Mouse (Mus musculus) limb, embryonic 14.5 days (tissue): Measurements from ENCODE around the gene Entr1. TPM values are rescaled to one million over a fixed set of nuclear protein-coding genes. Genes with fewer than 3 reads are reported as not detected.

Experiments
- ATAC-seq: fragments of 200-750 bp; cut with Nextera tagmentation; 2 replicates; pipeline ENCODE4 v1.8.0; 2017; ENCODE audit warnings: low read depth, moderate number of reproducible peaks, moderate TSS enrichment; ENCODE audit not compliant: low FRiP score
- DNase-seq: peaks from one replicate; pipeline ENCODE4 v3.0.0-alpha.2; 2015; ENCODE audit warnings: low spot score
- H3K27ac ChIP-seq: fragments of 300-500 bp; sonication (generic); replicated peaks from 2 replicates; pipeline ENCODE4 v1.5.1; 2014; ENCODE audit warnings: low read depth, mild to moderate bottlenecking, low read length, moderate library complexity, mixed read lengths
- H3K27me3 ChIP-seq: fragments of 300-500 bp; sonication (generic); 2 replicates; pipeline ENCODE4 v1.6.1; 2014; ENCODE audit warnings: low read length, mixed read lengths; ENCODE audit not compliant: control insufficient read depth, insufficient read depth
- H3K36me3 ChIP-seq: fragments of 300-500 bp; sonication (generic); 2 replicates; pipeline ENCODE4 v1.6.1; 2014; ENCODE audit warnings: mild to moderate bottlenecking, low read length, moderate library complexity, mixed read lengths; ENCODE audit not compliant: control insufficient read depth, insufficient read depth
- H3K4me1 ChIP-seq: fragments of 300-500 bp; sonication (generic); 2 replicates; pipeline ENCODE4 v1.6.1; 2014; ENCODE audit warnings: antibody characterized with exemption, low read length, mixed read lengths; ENCODE audit not compliant: control insufficient read depth, insufficient read depth
- H3K4me2 ChIP-seq: fragments of 300-500 bp; sonication (generic); replicated peaks from 2 replicates; pipeline ENCODE4 v1.6.1; 2014; ENCODE audit warnings: low read depth, mild to moderate bottlenecking, low read length, moderate library complexity; ENCODE audit not compliant: severe bottlenecking
- H3K4me3 ChIP-seq: fragments of 300-500 bp; sonication (generic); replicated peaks from 2 replicates; pipeline ENCODE4 v1.5.1; 2014; ENCODE audit warnings: low read length
- H3K9ac ChIP-seq: fragments of 300-500 bp; sonication (generic); 2 replicates; pipeline ENCODE4 v1.6.1; 2014; ENCODE audit warnings: mild to moderate bottlenecking, low read depth, low read length, moderate library complexity; ENCODE audit not compliant: severe bottlenecking
- H3K9me3 ChIP-seq: fragments of 300-500 bp; sonication (generic); 2 replicates; pipeline ENCODE4 v1.6.1; 2016; ENCODE audit warnings: low read length; ENCODE audit not compliant: control insufficient read depth
- POLR2A ChIP-seq: fragments of 200-500 bp; IDR thresholded peaks from 2 replicates; pipeline ENCODE4 v1.8.0; 2012; ENCODE audit warnings: inconsistent platforms, mild to moderate bottlenecking, moderate library complexity, borderline replicate concordance; ENCODE audit not compliant: insufficient read depth, insufficient read length; ENCODE audit errors: extremely low read depth
- WGBS: fragments of 180-500 bp; shearing (Covaris S2); extraction: QIAGEN DNeasy Blood & Tissue Kit; methylation state at CpG from one replicate; pipeline ENCODE4 v1.1.7; 2014; 5-methylcytosine and 5-hydroxymethylcytosine counted together
- polyA plus RNA-seq, 2 experiments: library from polyadenylated mRNA; depleted of rRNA in 1 of 2; stranded (reverse) in 1 of 2; unstranded in 1 of 2; fragments of >200 nt; fragmentation: Nextera tagmentation in 1 of 2; extraction: Ambion mirVana in 1 of 2; gene quantifications; 2 replicates each; pipeline versions ENCODE4 v1.2.1 to v1.2.3; 2012 to 2014

The Entr1 gene
- polyA plus RNA-seq, 2 experiments: 120 to 222 TPM

- ATAC-seq (no peak), DNase-seq (no peak)
- H3K36me3 ChIP-seq: peaks cover 98% of the 10 kb centered on the region
- no peak overlapping the region for H3K4me3 ChIP-seq
- H3K4me1 ChIP-seq: no peaks in the 10 kb centered on the region
- no peak for TF ChIP-seq POLR2A
- no peak overlapping the region for H3K27ac ChIP-seq
- no peak overlapping the region for H3K9ac ChIP-seq
- H3K9me3 ChIP-seq: no peaks in the 10 kb centered on the region
- no peaks in the 10 kb centered on the region for H3K27me3 ChIP-seq
- no peak overlapping the region for H3K4me2 ChIP-seq
- WGBS: 91% methylated on average over 2 of the region's 2 CpGs
Measured at GRCm38 (mm10) chr2:26424541-26424940, 35.4 kb upstream of the Entr1 start.

DNA sequence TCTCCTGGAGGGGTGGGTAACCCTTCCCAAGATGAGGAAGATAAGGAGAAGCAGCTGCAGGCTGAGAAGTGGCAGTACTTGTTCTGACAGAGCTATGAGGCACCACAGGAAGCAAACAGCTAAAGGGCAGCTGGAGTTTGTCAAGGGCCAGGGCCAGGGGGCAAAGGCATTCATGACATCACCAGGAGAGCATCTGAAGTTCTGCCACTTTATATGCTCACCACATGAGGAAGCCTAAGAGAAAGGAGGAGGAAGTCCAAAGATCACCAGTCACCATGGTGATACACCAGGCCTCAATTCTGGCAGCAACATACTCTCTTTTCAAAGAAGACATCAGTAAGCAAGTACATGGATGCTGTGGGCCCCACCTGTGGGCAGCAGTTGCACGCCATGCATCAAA is 34.0 kb upstream of the Entr1 start:
- H3K4me1 ChIP-seq: no peaks in the 10 kb centered on the region
- H3K4me2 ChIP-seq: no peak overlapping the region
- no peak for DNase-seq
- no peak overlapping the region for H3K4me3 ChIP-seq
- H3K27ac ChIP-seq: no peak overlapping the region
- no peaks in the 10 kb centered on the region for H3K27me3 ChIP-seq
- peaks cover 98% of the 10 kb centered on the region for H3K36me3 ChIP-seq
- 79% methylated on average over 1 of the region's 1 CpGs for WGBS
- no peaks in the 10 kb centered on the region for H3K9me3 ChIP-seq
- no peak for ATAC-seq
- no peak for TF ChIP-seq POLR2A
- no peak overlapping the region for H3K9ac ChIP-seq

DNA sequence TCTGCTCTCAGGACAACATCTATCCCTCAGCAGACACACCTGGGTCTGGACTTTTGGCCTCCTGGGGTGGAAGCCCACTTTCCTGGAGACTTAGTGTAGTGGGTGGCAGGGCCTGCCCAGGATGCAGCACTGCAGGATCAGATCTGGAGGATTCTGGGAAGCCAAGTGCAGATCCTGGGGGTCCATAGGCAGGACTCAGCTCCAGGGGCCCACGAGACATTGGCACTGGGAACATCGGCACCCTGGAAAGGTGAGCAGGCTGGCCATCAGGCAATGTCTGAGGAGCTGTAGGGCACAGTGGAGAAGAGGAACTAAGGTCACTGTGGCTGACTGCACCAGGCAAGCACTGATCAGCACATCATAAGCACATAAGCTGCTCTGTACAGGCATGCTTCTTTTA is 32.9 kb upstream of the Entr1 start:
- H3K4me3 ChIP-seq: no peak overlapping the region
- ATAC-seq: no peak
- no peak overlapping the region for H3K9ac ChIP-seq
- H3K27ac ChIP-seq: no peak overlapping the region
- H3K36me3 ChIP-seq: peaks cover 97% of the 10 kb centered on the region
- H3K4me2 ChIP-seq: no peak overlapping the region
- DNase-seq: no peak
- TF ChIP-seq POLR2A: no peak
- no peaks in the 10 kb centered on the region for H3K9me3 ChIP-seq
- H3K27me3 ChIP-seq: no peaks in the 10 kb centered on the region
- WGBS: 95% methylated on average over 2 of the region's 2 CpGs
- H3K4me1 ChIP-seq: no peaks in the 10 kb centered on the region

- 90% methylated on average over 1 of the region's 1 CpGs for WGBS
- H3K4me3 ChIP-seq: no peak overlapping the region
- H3K4me1 ChIP-seq: no peaks in the 10 kb centered on the region
- no peak overlapping the region for H3K27ac ChIP-seq
- no peaks in the 10 kb centered on the region for H3K27me3 ChIP-seq
- TF ChIP-seq POLR2A: no peak
- no peak overlapping the region for H3K9ac ChIP-seq
- no peak for DNase-seq
- H3K9me3 ChIP-seq: no peaks in the 10 kb centered on the region
- no peak overlapping the region for H3K4me2 ChIP-seq
- ATAC-seq: no peak
- peaks cover 96% of the 10 kb centered on the region for H3K36me3 ChIP-seq
Measured at GRCm38 (mm10) chr2:26418120-26418519, 29.0 kb upstream of the Entr1 start.

DNA sequence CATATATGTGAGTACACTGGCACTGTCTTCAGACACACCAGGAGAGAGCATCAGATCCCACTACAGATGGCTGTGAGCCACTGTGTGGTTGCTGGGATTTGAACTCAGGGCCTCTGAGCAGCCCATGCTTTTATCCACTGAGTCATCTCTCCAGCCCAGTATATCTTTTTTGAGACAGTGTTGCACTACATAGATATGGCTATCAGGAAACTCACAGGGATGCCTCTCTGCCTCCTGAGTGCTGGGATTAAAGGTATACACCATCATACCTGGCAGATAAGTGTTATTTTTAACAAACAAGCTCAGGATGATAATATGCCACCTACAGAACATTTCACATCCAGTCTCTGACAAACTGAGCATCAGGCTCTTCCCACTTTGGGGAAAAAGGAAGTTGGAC is 27.9 kb upstream of the Entr1 start:
- Histone ChIP-seq H3K27ac (no peak overlapping the region), H3K9me3 (no peaks in the 10 kb centered on the region), H3K4me3 (no peak overlapping the region), H3K9ac (no peak overlapping the region), H3K27me3 (no peaks in the 10 kb centered on the region), H3K4me2 (no peak overlapping the region), H3K36me3 (peaks cover 96% of the 10 kb centered on the region), H3K4me1 (no peaks in the 10 kb centered on the region)
- ATAC-seq: no peak
- DNase-seq: no peak
- TF ChIP-seq POLR2A: no peak

DNA sequence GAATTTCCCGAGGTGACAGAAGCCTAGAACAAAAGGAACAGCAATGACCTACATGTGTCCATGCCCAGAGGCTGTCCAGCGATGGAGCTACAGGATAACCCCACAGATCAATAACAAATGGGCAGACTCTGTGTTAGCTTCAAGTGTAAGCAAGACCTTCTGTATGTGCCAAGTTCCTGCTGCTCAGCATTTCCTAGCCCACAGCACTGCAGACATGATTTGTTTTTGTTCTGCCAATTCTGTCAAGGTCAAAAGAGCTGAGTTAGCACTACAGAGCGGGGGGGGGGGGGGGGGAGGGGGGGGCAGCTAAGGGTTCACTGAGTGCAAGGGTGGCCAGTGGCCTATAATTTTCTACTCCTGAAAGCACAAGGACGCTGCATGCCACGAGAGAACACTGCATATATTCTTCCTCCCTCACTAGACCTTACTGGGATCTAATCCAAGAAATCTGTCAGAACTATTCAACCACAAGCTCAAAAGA is 21.9 kb upstream of the Entr1 start:
- H3K27ac ChIP-seq: no peak overlapping the region
- no peak for TF ChIP-seq POLR2A

More for the DNA sequence above, 21.9 kb upstream of the Entr1 start:
- Histone ChIP-seq H3K4me2 (no peak overlapping the region), H3K9ac (no peak overlapping the region), H3K36me3 (peaks cover 69% of the 10 kb centered on the region), H3K4me3 (no peak overlapping the region), H3K4me1 (peaks cover 22% of the 10 kb centered on the region), H3K9me3 (no peaks in the 10 kb centered on the region), H3K27me3 (no peaks in the 10 kb centered on the region)
- ATAC-seq: no peak
- 75% methylated on average over 4 of the region's 5 CpGs for WGBS
- no peak for DNase-seq
